Mouse (Mus musculus) bone marrow, adult 2 months (tissue): ENCODE measurements around the gene Lamp1. TPM values are rescaled to one million over a fixed set of nuclear protein-coding genes. Genes with fewer than 3 reads are reported as not detected.

Experiments
- H3K27ac ChIP-seq: fragments of 200-500 bp; 2 replicates; pipeline ENCODE4 v1.5.1; 2012; ENCODE audit warnings: low read depth, mild to moderate bottlenecking, control low read depth, inconsistent platforms, low read length; ENCODE audit not compliant: control insufficient read depth, poor library complexity, insufficient read depth
- H3K4me1 ChIP-seq: fragments of 200-500 bp; 2 replicates; pipeline ENCODE4 v1.6.1; 2011; ENCODE audit warnings: low read length; ENCODE audit not compliant: control insufficient read depth, insufficient read depth
- H3K4me3 ChIP-seq: fragments of 200-500 bp; replicated peaks from 2 replicates; pipeline ENCODE3; 2011; ENCODE audit warnings: mild to moderate bottlenecking, low read depth, low read length, control low read depth; ENCODE audit not compliant: control insufficient read depth
- CTCF ChIP-seq: fragments of 200-500 bp; IDR thresholded peaks from 2 replicates; pipeline ENCODE4 v1.5.1; 2011; ENCODE audit warnings: low read length, control low read depth; ENCODE audit not compliant: control insufficient read depth, insufficient read depth
- POLR2A ChIP-seq: fragments of 200-500 bp; IDR thresholded peaks from 2 replicates; pipeline ENCODE4 v1.6.1; 2011; ENCODE audit warnings: low read depth, mild to moderate bottlenecking, control low read depth, low read length, borderline replicate concordance; ENCODE audit not compliant: control insufficient read depth
- WGBS: fragments of 180-500 bp; shearing (Covaris S2); methylation state at CpG from one replicate; pipeline ENCODE4 v1.1.7; 2018; 5-methylcytosine and 5-hydroxymethylcytosine counted together
- polyA plus RNA-seq: library from polyadenylated mRNA; stranded (reverse); fragments of >200 nt; gene quantifications from 2 replicates; pipeline ENCODE4 v1.2.4, GENCODE M21; 2011; ENCODE audit warnings: low replicate concordance; ENCODE audit not compliant: missing spikeins, insufficient read depth, insufficient read length

Lamp1 gene
- polyA plus RNA-seq, 1 experiment, result 127 TPM

GRCm38 (mm10) chr8:13206290-13206689, 47.3 kb downstream of the Lamp1 start:
- TF ChIP-seq POLR2A, result no peak
- TF ChIP-seq CTCF, result no peak
- WGBS, result 80% methylated on average over 5 of the region's 5 CpGs
- H3K4me1 ChIP-seq, result peaks cover 2% of the 10 kb centered on the region
- H3K4me3 ChIP-seq, result no peak overlapping the region
- H3K27ac ChIP-seq, result no peak overlapping the region

GRCm38 (mm10) chr8:13208627-13209355, 49.8 kb downstream of the Lamp1 start:
- 15% methylated on average over 6 of the region's 6 CpGs for WGBS
- peaks cover 4% of the 10 kb centered on the region for H3K4me1 ChIP-seq
- no peak overlapping the region; the same call in 1 of the 2 replicates for H3K27ac ChIP-seq
- TF ChIP-seq CTCF (peak; percentile 37; the same call in 1 of the 2 replicates), POLR2A (no peak)
- H3K4me3 ChIP-seq, result no peak overlapping the region

GRCm38 (mm10) chr8:13209770-13210169, 50.8 kb downstream of the Lamp1 start:
- TF ChIP-seq CTCF (no peak), POLR2A (no peak)
- Histone ChIP-seq H3K4me3 (no peak overlapping the region), H3K27ac (peak overlapping the region; percentile 35; the same call in 1 of the 2 replicates), H3K4me1 (peaks cover 3% of the 10 kb centered on the region)
- WGBS, result 64% methylated on average over 1 of the region's 1 CpGs

GRCm38 (mm10) chr8:13213479-13214268, 54.7 kb downstream of the Lamp1 start:
- 1% methylated on average over 10 of the region's 10 CpGs for WGBS
- H3K4me1 ChIP-seq, result peaks cover 1% of the 10 kb centered on the region; the same call in 1 of the 2 replicates
- TF ChIP-seq POLR2A (no peak), CTCF (peak; percentile 87)
- H3K27ac ChIP-seq, result no peak overlapping the region
- H3K4me3 ChIP-seq, result no peak overlapping the region

GRCm38 (mm10) chr8:13216386-13216785, 57.4 kb downstream of the Lamp1 start:
- 76% methylated on average over 8 of the region's 8 CpGs for WGBS
- H3K4me1 ChIP-seq, result peaks cover 1% of the 10 kb centered on the region; the same call in 1 of the 2 replicates

GRCm38 (mm10) chr8:13217093-13217492, 58.1 kb downstream of the Lamp1 start:
- no peak for TF ChIP-seq CTCF
- TF ChIP-seq POLR2A, result no peak
- Histone ChIP-seq H3K4me1 (peaks cover 1% of the 10 kb centered on the region; the same call in 1 of the 2 replicates), H3K27ac (no peak overlapping the region), H3K4me3 (no peak overlapping the region)
- WGBS, result 87% methylated on average over 5 of the region's 5 CpGs

More at GRCm38 (mm10) chr8:13216386-13216785, 57.4 kb downstream of the Lamp1 start:
- no peak for TF ChIP-seq CTCF
- no peak for TF ChIP-seq POLR2A
- Histone ChIP-seq H3K27ac (no peak overlapping the region), H3K4me3 (no peak overlapping the region)

GRCm38 (mm10) chr8:13217986-13218385, 59.0 kb downstream of the Lamp1 start:
- TF ChIP-seq POLR2A (no peak), CTCF (no peak)
- Histone ChIP-seq H3K4me3 (no peak overlapping the region), H3K4me1 (no peaks in the 10 kb centered on the region; the same call in 1 of the 2 replicates), H3K27ac (no peak overlapping the region)

- no peak overlapping the region for H3K4me3 ChIP-seq
- no peak overlapping the region for H3K27ac ChIP-seq
- no peaks in the 10 kb centered on the region for H3K4me1 ChIP-seq
- TF ChIP-seq CTCF, result no peak
- TF ChIP-seq POLR2A, result no peak
- WGBS, result 79% methylated on average over 4 of the region's 4 CpGs
Measured at GRCm38 (mm10) chr8:13218441-13218840, 59.5 kb downstream of the Lamp1 start.
